32 mouse cellular contexts compared by ENCODE assay signal in the genomic region with DNA sequence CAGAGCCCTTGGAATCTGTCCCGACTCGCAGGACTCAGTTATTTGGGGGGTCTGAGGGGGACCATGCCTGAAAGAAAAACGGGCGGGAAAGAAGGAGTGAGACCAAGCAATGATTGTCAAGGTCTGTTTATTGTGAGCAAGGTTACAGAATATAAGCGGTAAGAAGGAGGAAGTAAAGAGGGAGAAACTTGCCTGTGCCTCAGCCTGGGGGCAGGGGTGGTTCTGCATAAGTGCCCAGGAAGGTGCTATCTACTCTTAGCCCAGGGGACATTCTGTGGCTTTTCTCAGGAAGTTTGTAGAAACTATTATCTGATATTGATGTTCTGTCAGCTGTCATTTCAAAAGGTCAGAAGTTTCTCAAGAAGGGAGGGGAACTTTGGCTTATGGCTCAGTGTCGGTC. TPM values are rescaled to one million over a fixed set of nuclear protein-coding genes. Genes with fewer than 3 reads are reported as not detected.
"Had no signal": no experiment of that assay in that cellular context is flagged by ENCODE, and none has a peak within 500 bp of the region (broad histone marks: within the 10 kb centered on the region; RNA-seq: fewer than 3 reads in every experiment).

No protein-coding gene starts in this region.

RNA-seq across cellular contexts. Expression of a gene that starts 16.0 kb away (rescaled TPM):
- total RNA-seq: gastrocnemius, adult 2 months; gastrocnemius, postnatal 10 days; gastrocnemius, postnatal 25 days; gastrocnemius, postnatal 4 days; granulocyte monocyte progenitor cell, adult 5-6 weeks; heart, adult 2 months; heart, postnatal 14 days; heart, postnatal 36 days; hematopoietic stem cell, adult 5-6 weeks; hindbrain, postnatal 0 days; layer of hippocampus, adult 2 months; layer of hippocampus, postnatal 10 days; layer of hippocampus, postnatal 25 days; left cerebral cortex, adult 2 months; left cerebral cortex, postnatal 14 days; left cerebral cortex, postnatal 36 days had no signal
- polyA plus RNA-seq: frontal cortex, adult 2 months; heart, adult 2 months; heart, embryonic 11.5 days; heart, embryonic 13.5 days; heart, embryonic 15.5 days; heart, postnatal 0 days; hindbrain, embryonic 11.5 days; hindbrain, embryonic 13.5 days; hindbrain, embryonic 15.5 days; hindbrain, postnatal 0 days; inflammation-experienced regulatory T-cells, adult 6 months; intestine, embryonic 15.5 days; intestine, postnatal 0 days; kidney, embryonic 14.5 days; kidney, embryonic 16.5 days; limb, embryonic 10.5 days; limb, embryonic 12.5 days; limb, embryonic 14.5 days had no signal
